Mouse (Mus musculus) erythroblast, adult 5-6 weeks (primary cell): ENCODE measurements around the gene Ccdc63. TPM values are rescaled to one million over a fixed set of nuclear protein-coding genes. Genes with fewer than 3 reads are reported as not detected.

Experiments
- ATAC-seq: replicated peaks from 2 replicates; pipeline ENCODE4 v1.8.0; 2016; ENCODE audit warnings: moderate number of reproducible peaks, mild to moderate bottlenecking, moderate TSS enrichment, inconsistent platforms; ENCODE audit not compliant: poor library complexity, low FRiP score, severe bottlenecking
- total RNA-seq, 2 experiments: library from RNA; stranded (forward) in 1 of 2; stranded (reverse) in 1 of 2; fragments of 150-400 nt in 1 of 2; fragments of 200-764, 138-1000 nt in 1 of 2; gene quantifications; 2 replicates each; pipeline versions ENCODE4 v1.2.3 to v1.2.4; 2015 to 2017; ENCODE audit warnings: low replicate concordance in 2 of 2

Ccdc63 gene
- total RNA-seq, 2 experiments from 2014 or later = not detected

DNA sequence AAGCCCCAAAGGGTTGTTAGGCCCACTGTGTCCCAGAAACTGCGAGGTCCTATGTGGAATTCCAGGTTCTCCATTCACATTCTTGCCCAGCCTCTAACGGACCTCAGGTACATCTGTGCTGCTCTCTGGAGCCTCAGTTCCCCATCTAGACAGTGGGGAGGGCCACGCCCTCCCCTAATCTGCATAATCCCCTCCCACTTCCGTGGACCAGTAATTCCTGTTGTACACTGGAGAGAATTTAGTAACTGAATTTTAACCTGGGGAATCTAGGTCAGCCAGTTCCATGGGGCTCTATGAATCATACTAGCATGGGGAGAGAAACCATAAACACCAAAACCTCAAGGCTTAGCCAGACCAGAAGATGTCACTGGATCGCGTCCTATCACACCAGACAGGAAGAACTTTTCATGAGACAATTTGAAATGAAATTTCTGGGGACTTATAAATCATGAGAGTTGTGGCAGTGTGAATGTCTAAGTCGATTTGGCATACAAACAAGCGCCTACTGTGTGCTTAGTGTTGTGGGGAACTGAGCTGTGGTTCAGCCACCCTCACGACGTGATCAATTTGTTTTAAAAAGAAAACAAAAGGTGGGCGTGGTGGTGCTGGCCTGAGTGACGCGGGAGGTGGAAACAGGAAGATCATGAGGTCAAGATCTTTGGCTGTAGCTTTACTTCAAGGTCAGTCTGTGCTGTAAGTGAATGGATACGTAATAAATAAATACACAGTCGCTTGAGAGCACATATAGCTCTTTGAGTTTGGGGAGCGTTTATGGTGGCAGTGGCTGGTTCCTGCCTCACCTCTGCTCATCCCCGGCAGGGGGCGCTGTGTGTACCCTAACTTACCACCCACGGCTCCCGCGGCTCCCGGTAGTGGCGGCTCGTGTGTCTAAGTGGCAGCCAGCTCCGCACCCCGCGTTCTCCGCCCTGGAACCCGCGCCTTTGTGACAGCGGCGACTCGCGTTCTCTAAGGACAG lies 9.3 kb downstream of the Ccdc63 start:
- ATAC-seq = peak; percentile 92

GRCm38 (mm10) chr5:122130341-122130998 lies 10.2 kb downstream of the Ccdc63 start:
- ATAC-seq = no peak

DNA sequence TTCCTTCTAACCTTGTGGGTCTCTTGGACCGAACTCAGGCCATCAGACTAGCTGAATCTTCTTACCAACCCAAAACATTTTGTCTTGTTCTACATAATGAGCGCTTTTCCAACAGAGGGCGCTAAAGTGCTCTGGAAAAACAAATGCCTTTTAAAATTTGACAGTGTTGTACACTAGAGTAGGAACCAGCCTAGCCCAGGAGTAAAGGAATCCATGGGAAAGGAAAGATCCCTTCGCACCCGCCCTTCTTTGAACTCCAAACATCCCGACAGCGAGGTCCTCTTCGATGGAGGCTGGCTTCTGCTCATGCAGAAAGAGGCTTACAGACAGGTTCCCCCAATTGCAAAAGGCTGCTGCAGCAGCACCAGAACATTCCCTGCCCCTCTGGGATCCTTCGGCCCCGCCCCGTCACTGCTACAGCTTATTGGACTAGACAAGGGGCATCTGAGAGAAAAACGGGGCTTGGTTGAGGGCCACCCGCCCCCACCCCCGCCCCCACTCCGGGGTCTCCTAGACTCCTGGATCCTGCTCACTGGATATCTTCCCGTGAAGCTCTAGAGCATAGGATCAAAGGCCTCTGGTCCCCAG lies 11.5 kb downstream of the Ccdc63 start:
- no peak for ATAC-seq

DNA sequence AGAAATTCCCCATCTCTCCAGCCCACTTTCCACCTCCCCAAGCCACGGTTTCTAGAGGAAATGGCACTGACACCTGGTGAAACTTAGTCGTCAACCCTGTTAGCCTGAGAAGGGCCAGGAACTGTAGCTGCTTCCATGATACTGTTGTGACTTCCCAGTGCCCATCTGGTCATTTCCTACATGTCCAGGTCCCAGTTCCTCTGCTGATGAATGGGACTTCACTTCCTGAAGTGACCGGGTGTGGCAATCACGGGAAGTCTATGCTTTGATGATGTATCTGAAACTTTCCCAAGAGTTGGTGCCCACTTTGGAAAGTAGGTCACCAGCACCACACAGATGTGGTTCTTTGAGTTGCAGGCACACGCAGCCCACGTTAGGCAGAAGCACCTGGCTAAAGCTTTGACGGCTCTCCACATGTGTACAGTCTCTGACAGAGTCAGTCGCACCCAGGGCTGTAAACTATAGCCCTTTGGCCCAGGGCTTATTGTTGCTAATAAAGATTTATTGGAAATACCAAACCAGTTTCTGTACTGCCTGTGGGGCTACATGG lies 15.3 kb downstream of the Ccdc63 start:
- no peak for ATAC-seq

DNA sequence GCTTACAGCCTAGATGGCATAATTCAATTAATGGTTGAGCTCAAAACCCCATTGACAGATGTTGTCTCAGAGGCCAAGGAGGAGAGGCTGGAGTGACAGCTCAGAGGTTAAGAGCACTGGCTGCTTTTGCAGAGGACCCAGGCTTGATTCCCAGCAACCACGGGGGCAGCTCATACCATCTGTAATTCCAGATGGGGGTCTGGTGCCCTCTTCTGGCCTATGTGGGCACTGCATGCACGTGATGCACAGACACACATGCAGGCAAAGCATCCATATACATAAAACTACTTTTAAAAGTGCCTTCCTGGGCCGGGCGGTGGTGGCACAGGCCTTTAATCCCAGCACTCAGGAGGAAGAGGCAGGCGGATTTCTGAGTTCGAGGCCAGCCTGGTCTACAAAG lies 24.4 kb downstream of the Ccdc63 start:
- ATAC-seq = 0 out of 2 replicates have a peak, but pooled peaks have one; percentile 44

- no peak for ATAC-seq
Measured at GRCm38 (mm10) chr5:122115266-122115763, 25.3 kb downstream of the Ccdc63 start.

DNA sequence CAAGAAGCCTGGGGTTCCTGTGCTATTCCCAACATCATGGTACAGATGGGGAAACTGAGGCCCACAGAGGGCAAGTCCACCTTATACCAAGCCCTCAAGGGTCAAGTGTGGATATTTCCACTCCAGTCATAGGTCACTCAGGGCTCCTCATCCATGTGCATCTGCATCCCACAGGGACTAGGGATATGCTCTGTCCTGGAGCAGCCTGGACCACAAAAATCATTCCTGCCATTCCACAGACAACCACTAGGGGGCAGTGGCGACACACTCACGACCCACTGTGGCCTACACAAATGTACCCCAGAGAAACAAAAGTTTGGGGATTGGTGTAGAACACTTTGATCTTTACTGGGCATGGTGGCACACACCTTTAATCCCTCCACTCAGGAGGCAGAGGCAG lies 26.4 kb downstream of the Ccdc63 start:
- peak; percentile 71 for ATAC-seq

GRCm38 (mm10) chr5:122113450-122113849 lies 27.2 kb downstream of the Ccdc63 start:
- no peak for ATAC-seq

GRCm38 (mm10) chr5:122111933-122112248 lies 28.7 kb downstream of the Ccdc63 start:
- ATAC-seq = no peak

DNA sequence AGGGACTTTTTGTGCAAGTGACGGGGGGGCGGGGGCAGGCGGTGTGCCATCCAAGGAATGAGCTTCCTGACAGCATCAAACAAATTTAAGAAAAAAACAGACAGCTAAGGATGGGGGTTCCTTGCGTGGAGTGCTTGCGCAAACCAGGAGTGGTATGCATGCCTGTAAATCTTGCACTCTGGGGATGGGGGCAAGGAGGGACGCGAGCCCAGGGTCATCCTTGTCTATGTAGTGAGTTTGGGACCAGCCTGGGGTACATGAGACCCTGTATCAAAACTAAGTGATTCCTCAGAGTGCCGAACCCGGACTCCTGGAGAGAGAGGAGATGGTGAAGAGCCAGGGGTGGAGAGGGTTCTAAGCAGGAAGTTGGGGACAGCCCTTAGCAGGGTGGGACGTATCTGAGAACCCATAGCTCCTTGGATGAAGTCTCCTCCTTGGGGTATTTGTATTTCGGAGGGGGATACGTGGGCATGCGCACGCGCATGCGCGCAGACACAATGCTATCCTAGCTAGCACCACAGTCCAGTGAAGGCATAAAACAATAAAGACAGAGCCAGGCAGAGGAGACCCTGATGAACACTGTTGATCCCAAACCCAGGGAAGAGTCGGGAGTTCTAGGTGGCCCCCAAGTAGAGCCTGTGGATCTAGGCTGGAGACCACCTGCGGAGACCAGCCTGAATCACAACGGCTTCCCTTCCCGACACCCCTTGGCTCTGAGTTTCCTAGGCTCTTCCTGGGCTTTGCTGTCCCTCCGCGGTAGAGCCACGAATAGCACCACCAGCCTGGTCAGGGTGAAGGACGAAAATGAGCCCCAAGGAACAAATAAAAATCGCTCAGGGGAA lies 29.3 kb downstream of the Ccdc63 start:
- no peak for ATAC-seq

DNA sequence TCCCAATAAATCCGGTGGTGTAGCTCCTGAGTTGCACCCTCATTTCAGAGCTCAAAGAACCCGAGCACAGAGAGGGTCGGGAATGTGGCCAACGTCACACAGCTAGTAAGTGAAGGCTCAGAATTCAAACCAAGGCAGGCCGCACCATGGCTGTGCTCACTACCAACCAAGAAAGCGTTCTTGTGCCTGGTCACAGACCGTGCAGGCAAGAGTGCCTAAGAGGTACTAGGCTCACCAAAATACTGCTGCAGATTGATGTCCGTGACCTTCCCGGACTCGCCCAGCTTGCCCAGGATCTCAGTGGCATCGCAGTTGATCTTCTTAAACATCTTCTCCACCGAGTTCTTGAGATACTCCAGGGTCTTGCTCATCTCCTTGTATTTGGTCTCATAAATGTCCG lies 30.0 kb downstream of the Ccdc63 start:
- no peak for ATAC-seq

DNA sequence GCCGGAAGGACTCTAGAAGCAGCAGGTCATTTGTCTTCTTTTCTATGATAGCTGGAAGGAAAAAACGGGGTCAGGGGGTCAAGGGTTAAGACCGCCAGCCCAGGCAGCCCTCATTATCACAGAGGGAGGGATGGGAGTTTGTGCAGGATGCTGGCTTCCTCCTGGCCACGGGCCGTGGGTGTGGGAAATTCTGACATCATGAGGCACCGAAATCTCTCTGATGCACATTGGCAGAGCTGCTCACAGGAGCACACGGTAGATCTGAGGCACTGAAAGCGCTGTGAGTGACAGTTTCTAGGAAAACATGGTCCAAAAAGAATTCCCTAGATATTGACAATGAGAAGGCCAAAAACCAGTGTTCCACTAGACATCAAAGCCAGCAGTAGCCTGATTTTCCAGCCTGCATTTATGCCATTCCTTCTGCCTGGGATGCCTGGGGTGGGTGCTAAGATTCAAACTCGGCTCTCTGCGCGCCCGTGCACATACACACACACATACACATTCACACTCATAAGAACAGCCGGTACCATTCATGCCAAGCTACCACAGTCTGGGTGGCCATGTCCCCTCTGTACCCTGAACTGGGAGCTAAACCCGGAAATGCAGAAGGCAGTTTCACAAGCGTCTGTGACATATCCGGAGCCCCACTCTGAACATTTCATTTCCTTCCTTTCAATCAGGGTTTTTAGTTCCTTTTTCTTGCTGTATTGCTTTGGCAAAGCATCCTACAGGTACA lies 31.1 kb downstream of the Ccdc63 start:
- no peak for ATAC-seq

DNA sequence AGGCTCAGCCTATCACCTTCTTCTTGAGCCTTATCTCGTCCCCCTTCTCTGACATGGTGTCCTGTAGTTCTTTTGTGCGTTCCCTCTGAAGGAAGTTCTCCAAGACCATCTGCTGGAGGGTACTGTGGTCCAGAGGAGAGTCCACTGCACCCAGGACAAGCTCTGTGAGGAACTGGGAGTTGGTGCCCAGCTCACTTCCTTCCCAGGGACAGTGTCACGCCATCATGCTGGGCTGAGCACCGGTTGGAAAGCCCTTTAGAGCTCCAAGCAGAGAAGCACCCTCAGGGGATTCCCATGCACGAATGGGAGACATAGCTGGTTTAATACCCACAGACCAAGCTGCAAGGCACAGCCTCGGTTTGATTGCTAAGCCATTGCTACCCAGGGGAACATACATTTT lies 32.5 kb downstream of the Ccdc63 start:
- ATAC-seq = no peak

- no peak for ATAC-seq
Measured at GRCm38 (mm10) chr5:122106212-122106611, 34.4 kb downstream of the Ccdc63 start.

DNA sequence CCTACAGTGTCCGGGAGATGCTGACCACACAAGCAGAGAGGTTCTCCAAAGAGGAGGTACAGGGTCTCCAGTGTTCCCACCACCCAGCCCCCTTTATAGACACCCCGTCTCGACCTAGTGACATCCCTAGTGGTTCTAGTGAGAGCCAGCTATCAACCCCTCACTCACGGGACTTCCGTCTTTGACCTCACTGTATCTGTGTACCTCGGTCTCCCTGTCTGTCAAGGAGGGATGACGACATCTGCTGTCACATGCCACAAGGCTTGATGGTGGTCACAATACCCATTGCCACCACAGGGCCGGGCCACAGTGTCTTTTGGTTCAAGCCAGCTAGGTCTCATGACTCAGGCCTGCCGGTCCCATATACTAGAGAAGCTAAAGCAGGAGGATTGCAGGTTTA lies 35.6 kb downstream of the Ccdc63 start:
- no peak for ATAC-seq

DNA sequence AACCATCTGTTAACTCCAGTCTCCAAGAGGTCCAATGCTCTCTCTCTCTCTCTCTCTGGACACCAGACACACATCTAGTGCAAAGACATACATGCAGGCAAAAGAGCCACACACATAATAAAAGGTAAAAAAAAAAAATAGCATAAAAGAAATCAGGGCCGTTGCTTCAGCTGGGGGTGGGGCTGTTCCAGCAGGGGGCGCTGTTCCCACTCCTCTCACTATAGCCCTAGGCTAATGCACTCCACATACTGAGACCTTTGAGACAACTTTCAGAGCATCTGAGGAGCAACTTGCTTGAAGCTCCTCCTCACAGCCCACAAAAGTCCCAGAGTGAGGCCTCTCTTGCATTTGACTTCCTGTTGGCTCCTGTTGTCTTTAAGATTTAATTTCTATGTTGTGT lies 36.4 kb downstream of the Ccdc63 start:
- ATAC-seq = 0 out of 2 replicates have a peak, but pooled peaks have one; percentile 39

DNA sequence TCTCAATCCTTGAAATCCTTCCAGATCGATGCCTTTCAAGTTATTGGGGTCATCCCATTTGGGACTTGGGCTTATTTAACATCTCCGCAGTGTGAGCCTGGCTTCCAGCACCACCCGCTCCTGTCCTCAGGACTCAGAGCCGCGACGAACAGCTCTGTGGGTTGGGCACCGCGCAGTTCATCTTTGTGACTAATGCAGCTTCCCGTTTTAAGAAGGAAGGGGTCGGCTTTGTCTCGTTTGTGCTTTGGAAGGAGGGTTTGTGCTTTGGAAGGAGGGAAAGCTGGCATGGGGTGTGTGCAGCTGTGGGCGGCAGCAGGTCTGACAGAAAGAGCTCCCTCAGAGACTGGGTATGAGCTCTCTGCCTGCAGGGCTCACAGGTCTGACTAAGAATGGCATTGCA lies 37.5 kb downstream of the Ccdc63 start:
- no peak for ATAC-seq

- ATAC-seq = 0 out of 2 replicates have a peak, but pooled peaks have one; percentile 13
Measured at GRCm38 (mm10) chr5:122102476-122103050, 38.1 kb downstream of the Ccdc63 start.
